Mouse (Mus musculus) fibroblast of lung, adult 2 months (primary cell): ENCODE measurements around the gene Pnpla6.
"Not testable (repeated sequence)": the region's sequence is repeated elsewhere in the genome, so short reads cannot be mapped to it uniquely, and the experiment has no call there.

ENCODE experiments used
- DNase-seq: peaks from one replicate; pipeline ENCODE4 v3.0.0-alpha.2; 2011; ENCODE audit warnings: low read depth

Pnpla6 gene

GRCm38 (mm10) chr8:3576211-3576960 is 61.2 kb downstream of the Pnpla6 start:
- no peak for DNase-seq

DNA sequence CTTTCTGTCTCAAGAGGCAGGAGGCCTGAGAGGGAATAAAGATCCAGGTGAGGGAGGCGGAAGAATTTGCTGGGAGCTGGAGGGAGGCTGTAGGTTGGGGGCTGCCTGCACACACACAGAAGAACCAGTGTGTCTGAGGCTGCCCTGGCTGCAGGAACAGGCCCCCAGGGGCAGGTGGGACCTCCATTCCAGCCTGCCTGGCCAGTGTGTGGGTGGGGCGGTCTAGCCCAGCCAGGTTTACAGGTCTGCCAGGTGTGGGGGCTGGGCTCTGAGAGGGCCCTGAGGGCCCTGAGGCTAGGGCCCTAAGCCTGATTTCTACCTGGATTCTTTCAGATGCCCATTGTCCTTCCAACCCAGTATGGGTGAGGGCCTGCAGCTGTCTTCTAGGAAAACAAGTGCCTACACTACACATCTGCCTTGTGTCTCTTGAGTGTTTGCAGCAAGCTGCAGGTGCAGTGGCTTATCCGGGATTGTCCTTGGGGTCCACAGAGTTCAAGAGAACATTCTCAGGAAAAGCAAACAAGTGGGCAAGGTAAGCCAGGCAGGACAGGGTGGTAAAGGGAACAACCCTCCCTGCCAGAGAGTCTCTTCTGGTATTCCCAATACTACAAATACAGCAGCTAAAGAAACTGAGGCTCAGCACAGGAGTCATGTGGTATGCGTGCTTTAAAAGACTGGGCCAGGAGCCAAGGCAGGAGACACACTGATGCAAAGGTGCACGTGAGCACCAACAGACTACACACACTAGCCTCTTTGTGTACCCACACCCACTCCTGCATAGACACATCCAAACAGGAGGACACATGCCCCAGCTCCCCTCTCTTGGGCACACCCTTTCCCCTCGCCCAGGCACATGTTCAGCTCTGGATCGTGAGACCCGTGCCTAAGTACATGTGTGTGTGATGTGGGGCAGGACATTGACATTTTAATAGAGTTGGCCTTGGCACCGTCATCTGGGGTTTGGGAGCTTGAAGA is 64.5 kb downstream of the Pnpla6 start:
- DNase-seq = no peak

GRCm38 (mm10) chr8:3581961-3582360 is 66.8 kb downstream of the Pnpla6 start:
- DNase-seq = not testable (repeated sequence)

GRCm38 (mm10) chr8:3586452-3586851 is 71.3 kb downstream of the Pnpla6 start:
- DNase-seq = no peak

DNA sequence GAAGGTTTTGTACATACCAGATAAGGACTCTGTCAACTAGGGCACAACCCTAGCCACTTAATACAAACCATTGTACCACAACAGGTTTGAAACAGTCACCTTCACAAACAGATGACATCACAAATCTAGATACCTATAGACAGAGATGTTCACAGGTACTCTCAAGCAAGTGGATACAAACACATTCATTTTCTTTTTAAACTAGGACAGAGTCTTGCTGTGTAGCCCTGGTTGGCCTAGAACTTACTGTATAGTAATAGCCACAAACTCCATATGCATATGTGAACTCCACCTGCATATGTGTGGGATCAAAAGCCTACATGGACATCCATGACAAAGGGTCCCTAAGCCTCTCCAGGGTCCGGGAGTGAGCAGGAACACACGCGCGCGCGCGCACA is 71.8 kb downstream of the Pnpla6 start, which contains the start of gene Camsap3:
Camsap3 (plus strand) TSS at position 301 of the 398 bp plus-strand sequence.
- DNase-seq = no peak

DNA sequence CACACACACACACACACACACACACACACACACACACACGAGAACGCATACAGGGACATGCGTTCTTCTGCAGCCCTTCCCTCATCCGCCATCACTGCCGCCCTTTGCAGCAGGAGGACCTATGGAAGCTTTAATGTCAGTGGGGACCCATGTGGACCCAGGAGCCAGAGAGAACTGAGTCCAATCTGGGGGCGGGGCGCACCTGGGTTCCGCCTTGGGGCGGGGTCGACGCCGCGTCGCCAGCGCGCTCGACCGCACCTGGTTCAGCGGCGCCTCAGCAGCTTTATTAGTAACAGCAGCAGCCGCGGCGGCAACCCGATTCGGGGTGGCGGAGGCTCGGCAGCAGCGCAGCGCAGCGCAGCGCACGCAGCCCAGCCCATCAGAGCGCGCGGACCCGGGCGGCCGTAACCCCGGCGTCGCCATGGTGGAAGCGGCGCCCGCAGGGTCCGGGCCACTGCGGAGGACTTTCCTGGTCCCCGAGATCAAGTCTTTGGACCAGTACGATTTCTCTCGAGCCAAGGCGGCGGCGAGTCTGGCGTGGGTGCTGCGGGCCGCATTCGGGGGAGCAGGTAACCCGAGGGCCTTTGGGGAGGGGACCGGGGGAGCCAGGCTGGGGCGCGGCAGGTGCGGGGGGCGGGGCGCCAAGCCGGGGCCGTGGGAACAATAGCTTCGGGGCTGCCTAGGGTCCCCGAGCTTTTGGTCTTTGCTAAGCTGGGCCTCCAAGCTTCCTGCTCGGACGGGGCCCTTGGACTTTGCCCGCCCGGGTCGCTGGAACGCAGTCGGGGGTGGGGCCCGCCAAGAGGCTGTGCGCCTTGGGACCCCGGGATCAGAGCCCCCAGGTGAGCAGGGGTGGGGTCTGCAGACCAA is 72.4 kb downstream of the Pnpla6 start:
- DNase-seq = no peak

DNA sequence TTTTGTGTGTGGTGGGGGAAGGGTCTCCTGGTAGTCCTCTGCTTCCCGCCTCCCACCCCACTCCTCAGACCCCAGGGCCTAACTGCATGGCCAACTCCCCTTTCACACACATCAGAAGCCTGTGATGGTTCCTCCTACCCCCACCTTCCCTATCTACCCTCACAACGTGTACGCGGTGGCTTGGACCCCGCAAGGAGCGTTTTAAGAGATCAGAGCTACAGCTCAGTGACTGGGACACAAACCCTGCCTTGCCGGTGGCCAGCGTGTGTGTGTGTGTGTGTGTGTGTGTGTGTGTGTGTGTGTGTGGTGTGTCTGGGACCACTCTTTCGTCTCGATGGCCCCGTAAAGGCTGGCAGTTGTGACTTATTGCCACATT is 73.1 kb downstream of the Pnpla6 start:
- no peak for DNase-seq

GRCm38 (mm10) chr8:3593470-3593869 is 78.3 kb downstream of the Pnpla6 start:
- DNase-seq = no peak
